Mouse (Mus musculus) forebrain, embryonic 11.5 days (tissue): ENCODE data around the gene Hsf2bp. TPM values are rescaled to one million over a fixed set of nuclear protein-coding genes. Genes with fewer than 3 reads are reported as not detected.

ENCODE experiments used
- ATAC-seq: fragments of 200-750 bp; cut with Nextera tagmentation; replicated peaks from 2 replicates; pipeline ENCODE4 v1.8.0; 2017; ENCODE audit warnings: moderate TSS enrichment; ENCODE audit not compliant: low FRiP score
- DNase-seq: peaks from one replicate; pipeline ENCODE4 v3.0.0-alpha.2; 2017; ENCODE audit warnings: low spot score
- H3K27ac ChIP-seq: fragments of 300-500 bp; sonication (generic); 2 replicates; pipeline ENCODE4 v1.5.1; 2014; ENCODE audit warnings: low read depth, low read length
- H3K27me3 ChIP-seq: fragments of 300-500 bp; sonication (generic); 2 replicates; pipeline ENCODE4 v1.6.1; 2014; ENCODE audit warnings: mild to moderate bottlenecking, low read length, mixed read lengths; ENCODE audit not compliant: control insufficient read depth, insufficient read depth
- H3K36me3 ChIP-seq: fragments of 300-500 bp; sonication (generic); 2 replicates; pipeline ENCODE4 v1.6.1; 2014; ENCODE audit warnings: mild to moderate bottlenecking, low read length, moderate library complexity, mixed read lengths; ENCODE audit not compliant: control insufficient read depth, insufficient read depth
- H3K4me1 ChIP-seq: fragments of 300-500 bp; sonication (generic); replicated peaks from 2 replicates; pipeline ENCODE4 v1.6.1; 2014; ENCODE audit warnings: low read length, mixed read lengths; ENCODE audit not compliant: control insufficient read depth, insufficient read depth
- H3K4me2 ChIP-seq: fragments of 300-500 bp; sonication (generic); 2 replicates; pipeline ENCODE4 v1.6.1; 2014; ENCODE audit warnings: low read depth, mild to moderate bottlenecking, low read length, moderate library complexity, mixed read lengths; ENCODE audit not compliant: severe bottlenecking
- H3K4me3 ChIP-seq: fragments of 300-500 bp; sonication (generic); 2 replicates; pipeline ENCODE4 v1.5.1; 2014; ENCODE audit warnings: low read depth, low read length
- H3K9ac ChIP-seq: fragments of 300-500 bp; sonication (generic); 2 replicates; pipeline ENCODE4 v1.6.1; 2014; ENCODE audit warnings: low read length
- H3K9me3 ChIP-seq: fragments of 300-500 bp; sonication (generic); 2 replicates; pipeline ENCODE4 v1.6.1; 2016; ENCODE audit warnings: low read length, mixed read lengths; ENCODE audit not compliant: control insufficient read depth
- WGBS: fragments of 180-500 bp; shearing (Covaris S2); extraction: QIAGEN DNeasy Blood & Tissue Kit; methylation state at CpG from one replicate; pipeline ENCODE4 v1.1.7; 2014; 5-methylcytosine and 5-hydroxymethylcytosine counted together
- polyA plus RNA-seq: library from polyadenylated mRNA; unstranded; fragments of >200 nt; fragmentation: Nextera tagmentation; extraction: Ambion mirVana; gene quantifications from 2 replicates; pipeline ENCODE4 v1.2.1, GENCODE M21; 2014

The Hsf2bp gene
- polyA plus RNA-seq, 1 experiment from 2014 or later = 0.31 TPM

DNA sequence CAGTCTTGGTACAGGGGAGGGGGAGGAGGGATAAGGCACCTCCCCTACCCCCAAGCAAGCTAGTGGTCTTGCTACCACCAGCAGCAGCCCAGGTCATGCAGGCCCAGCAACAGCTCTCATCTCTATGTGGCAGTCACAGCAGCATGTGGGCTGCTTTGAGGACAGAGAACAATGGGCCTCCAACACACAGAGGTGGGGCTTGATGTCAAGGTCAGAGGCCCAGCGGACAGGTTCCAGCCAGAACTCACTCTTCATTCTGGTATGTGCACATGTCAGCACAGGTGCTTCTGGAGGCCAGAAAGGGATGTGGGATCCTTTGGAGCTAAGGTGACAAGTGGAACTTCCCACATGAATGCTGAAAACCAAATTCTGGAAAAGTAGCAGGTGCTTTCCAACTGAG, 102.2 kb downstream of the Hsf2bp start:
- H3K9me3 ChIP-seq = no peaks in the 10 kb centered on the region
- no peak overlapping the region for H3K4me3 ChIP-seq
- no peaks in the 10 kb centered on the region for H3K27me3 ChIP-seq
- H3K4me1 ChIP-seq = no peaks in the 10 kb centered on the region
- WGBS = 60% methylated on average over 1 of the region's 1 CpGs
- no peak overlapping the region for H3K9ac ChIP-seq
- H3K27ac ChIP-seq = no peak overlapping the region
- H3K4me2 ChIP-seq = no peak overlapping the region
- H3K36me3 ChIP-seq = no peaks in the 10 kb centered on the region
- ATAC-seq (no peak), DNase-seq (peak; percentile 38)

GRCm38 (mm10) chr17:31931499-31931898, 104.7 kb downstream of the Hsf2bp start:
- Histone ChIP-seq H3K4me3 (no peak overlapping the region), H3K36me3 (no peaks in the 10 kb centered on the region), H3K27ac (no peak overlapping the region), H3K9me3 (no peaks in the 10 kb centered on the region), H3K27me3 (no peaks in the 10 kb centered on the region), H3K4me2 (no peak overlapping the region), H3K9ac (peak overlapping the region; percentile 16; the same call in 1 of the 2 replicates), H3K4me1 (no peaks in the 10 kb centered on the region)
- DNase-seq (no peak), ATAC-seq (no peak)
- WGBS = 43% methylated on average over 7 of the region's 7 CpGs

DNA sequence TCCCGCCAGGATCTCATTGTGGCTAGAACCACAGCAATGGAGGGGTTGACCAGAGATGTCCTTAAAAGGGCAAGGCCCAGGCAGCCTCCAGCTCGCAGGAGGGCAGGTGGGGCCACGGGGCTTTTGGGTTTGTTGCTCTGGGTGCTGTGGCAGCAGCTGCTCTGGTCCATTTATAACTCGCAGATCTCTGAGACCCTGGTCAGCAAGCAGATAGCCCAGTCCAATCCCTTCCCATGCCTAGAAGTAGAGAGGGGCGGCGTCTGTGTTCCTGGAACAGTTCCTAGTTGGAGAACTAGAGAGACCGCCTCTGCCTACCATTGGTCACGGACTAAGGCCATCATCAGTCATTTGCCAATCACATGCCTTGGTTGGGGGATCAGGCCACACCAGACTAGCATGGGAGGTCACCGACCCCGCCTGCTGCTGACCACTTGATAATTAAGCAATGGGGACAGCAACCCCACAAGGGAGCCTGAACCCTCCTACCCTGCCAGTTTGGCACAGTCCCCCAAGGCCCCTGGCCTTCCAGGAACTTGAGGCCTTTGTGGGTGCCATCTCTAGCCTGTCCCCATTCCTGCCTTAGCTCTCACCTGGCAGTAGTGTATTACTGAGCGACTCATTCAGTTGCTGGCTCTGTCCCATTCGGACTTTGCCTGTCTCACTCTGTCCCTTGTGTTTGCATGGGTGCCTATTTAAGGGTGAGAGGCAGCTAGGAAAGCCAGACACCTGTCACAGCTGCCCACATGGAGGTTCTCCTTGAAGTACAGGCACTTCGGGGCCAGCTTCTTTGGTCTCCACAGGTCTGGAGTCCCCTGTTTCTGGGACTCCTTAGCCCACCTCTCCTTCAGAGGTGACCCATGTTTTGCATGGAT, 106.1 kb downstream of the Hsf2bp start:
- Histone ChIP-seq H3K9ac (no peak overlapping the region), H3K27ac (no peak overlapping the region), H3K4me2 (no peak overlapping the region), H3K4me1 (no peaks in the 10 kb centered on the region), H3K4me3 (no peak overlapping the region), H3K36me3 (no peaks in the 10 kb centered on the region), H3K27me3 (no peaks in the 10 kb centered on the region), H3K9me3 (no peaks in the 10 kb centered on the region)
- DNase-seq = no peak
- WGBS = 61% methylated on average over 13 of the region's 13 CpGs
- ATAC-seq = no peak

DNA sequence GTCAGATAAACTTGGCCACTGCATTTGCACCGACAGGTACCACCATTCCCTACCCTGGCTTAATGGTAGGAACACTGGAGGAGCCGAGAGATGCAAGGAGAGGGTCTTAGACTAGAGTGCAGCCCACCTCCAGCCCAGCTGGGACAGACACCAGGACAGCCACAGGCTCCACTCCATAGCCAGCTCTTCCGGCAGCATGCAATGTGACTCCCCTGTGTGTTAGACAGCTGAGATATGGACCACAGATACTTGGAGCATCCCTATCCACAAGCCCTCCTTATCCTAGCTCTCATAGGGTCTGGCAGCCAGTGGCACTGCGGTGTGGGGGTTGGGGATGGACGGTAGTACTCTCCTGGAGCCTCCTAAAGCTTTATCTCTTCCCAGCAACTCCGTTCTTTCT, 107.1 kb downstream of the Hsf2bp start:
- ATAC-seq = no peak

GRCm38 (mm10) chr17:31927895-31928626, 108.1 kb downstream of the Hsf2bp start:
- no peaks in the 10 kb centered on the region for H3K27me3 ChIP-seq
- no peaks in the 10 kb centered on the region for H3K4me1 ChIP-seq
- no peaks in the 10 kb centered on the region for H3K36me3 ChIP-seq
- 88% methylated on average over 10 of the region's 10 CpGs for WGBS
- no peak overlapping the region for H3K4me3 ChIP-seq
- no peak overlapping the region for H3K9ac ChIP-seq
- H3K4me2 ChIP-seq = no peak overlapping the region
- no peak for ATAC-seq
- H3K9me3 ChIP-seq = no peaks in the 10 kb centered on the region
- H3K27ac ChIP-seq = no peak overlapping the region
- no peak for DNase-seq

More for the DNA sequence above, 107.1 kb downstream of the Hsf2bp start:
- H3K27ac ChIP-seq = no peak overlapping the region
- 89% methylated on average over 6 of the region's 6 CpGs for WGBS
- H3K4me3 ChIP-seq = no peak overlapping the region
- no peaks in the 10 kb centered on the region for H3K36me3 ChIP-seq
- no peak overlapping the region for H3K9ac ChIP-seq
- H3K9me3 ChIP-seq = no peaks in the 10 kb centered on the region
- no peaks in the 10 kb centered on the region for H3K27me3 ChIP-seq
- H3K4me2 ChIP-seq = no peak overlapping the region
- DNase-seq = no peak
- H3K4me1 ChIP-seq = no peaks in the 10 kb centered on the region

- Histone ChIP-seq H3K27ac (no peak overlapping the region), H3K4me2 (no peak overlapping the region), H3K4me3 (no peak overlapping the region), H3K36me3 (no peaks in the 10 kb centered on the region), H3K9ac (no peak overlapping the region), H3K9me3 (no peaks in the 10 kb centered on the region), H3K4me1 (0 out of 2 replicates have a peak, but pooled peaks cover 3% of the 10 kb centered on the region), H3K27me3 (no peaks in the 10 kb centered on the region)
- ATAC-seq (no peak), DNase-seq (no peak)
- WGBS = 44% methylated on average over 4 of the region's 4 CpGs
Measured at GRCm38 (mm10) chr17:31924229-31924628, 111.9 kb downstream of the Hsf2bp start.

GRCm38 (mm10) chr17:31923310-31923970, 112.7 kb downstream of the Hsf2bp start:
- DNase-seq (no peak), ATAC-seq (no peak)
- 0 out of 2 replicates have a peak, but pooled peaks cover 3% of the 10 kb centered on the region for H3K4me1 ChIP-seq
- H3K36me3 ChIP-seq = no peaks in the 10 kb centered on the region
- H3K27ac ChIP-seq = no peak overlapping the region
- H3K4me3 ChIP-seq = no peak overlapping the region
- H3K27me3 ChIP-seq = no peaks in the 10 kb centered on the region
- WGBS = 78% methylated on average over 7 of the region's 7 CpGs
- H3K9me3 ChIP-seq = no peaks in the 10 kb centered on the region
- no peak overlapping the region for H3K4me2 ChIP-seq
- no peak overlapping the region for H3K9ac ChIP-seq

DNA sequence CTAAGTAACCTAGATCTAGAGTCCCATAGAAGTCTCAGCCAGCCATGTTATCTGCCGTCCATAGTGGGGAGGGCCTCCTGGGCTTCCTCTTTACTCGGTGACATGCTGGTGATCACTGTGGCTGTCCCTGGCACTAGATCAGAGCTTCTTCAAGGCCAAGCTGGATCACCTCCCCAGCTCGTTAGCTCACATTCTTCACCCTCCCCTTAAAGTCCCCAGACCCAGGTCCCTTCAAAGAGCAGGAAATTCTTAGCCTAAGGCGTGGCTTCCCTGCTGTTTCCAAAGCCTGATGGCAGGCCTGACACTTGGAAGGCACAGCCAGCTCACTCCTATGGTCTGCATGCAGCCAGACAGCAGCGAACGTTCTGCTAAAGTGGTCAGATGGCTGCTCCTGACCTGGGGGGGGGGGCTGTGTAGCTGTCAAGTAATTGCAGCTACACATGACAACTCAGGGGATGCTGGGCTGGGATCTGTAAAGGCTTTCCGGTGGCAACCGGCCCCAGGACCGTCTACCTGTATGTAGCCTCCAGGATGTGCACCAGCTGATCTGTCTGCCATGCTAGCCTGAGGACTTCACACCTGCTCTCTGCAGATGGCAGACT, 115.5 kb downstream of the Hsf2bp start:
- Histone ChIP-seq H3K27me3 (no peaks in the 10 kb centered on the region), H3K9ac (no peak overlapping the region), H3K9me3 (no peaks in the 10 kb centered on the region), H3K4me2 (no peak overlapping the region), H3K4me3 (no peak overlapping the region), H3K27ac (no peak overlapping the region), H3K36me3 (no peaks in the 10 kb centered on the region), H3K4me1 (0 out of 2 replicates have a peak, but pooled peaks cover 3% of the 10 kb centered on the region)
- DNase-seq (no peak), ATAC-seq (no peak)
- whole genome bisulfite sequencing = 46% methylated on average over 9 of the region's 9 CpGs
